Mouse (Mus musculus): ENCODE measurements around the gene Paxx. TPM values are rescaled to one million over a fixed set of nuclear protein-coding genes. Genes with fewer than 3 reads are reported as not detected.

Paxx gene
- polyA plus RNA-seq, 1 experiment from 2014 or later: 67.4 TPM

GRCm38 (mm10) chr2:25502726-25503125 lies 41.8 kb upstream of the Paxx start:
- WGBS: 87% methylated on average over 3 of the region's 3 CpGs
- H3K9me3 ChIP-seq (ENCODE audit: low read length): no peaks in the 10 kb centered on the region
- H3K4me3 ChIP-seq (ENCODE audit: low read depth, low read length): no peak overlapping the region
- no peak overlapping the region for H3K9ac ChIP-seq (replicated peaks; ENCODE audit: low read depth)
- no peak overlapping the region for H3K27ac ChIP-seq (ENCODE audit: low read length)
- no peak overlapping the region for H3K4me2 ChIP-seq (replicated peaks; ENCODE audit: low read depth, low read length)
- TF ChIP-seq CTCF (IDR thresholded peaks at IDR 0.05) (no peak), EP300 (IDR thresholded peaks at IDR 0.05) (no peak)
- H3K36me3 ChIP-seq (ENCODE audit: insufficient read depth, low read length): no peaks in the 10 kb centered on the region
- H3K27me3 ChIP-seq (replicated peaks; ENCODE audit: insufficient read depth, low read length): no peaks in the 10 kb centered on the region
- no peak for DNase-seq (ENCODE audit: low spot score)
- peaks cover 12% of the 10 kb centered on the region; the same call in 1 of the 2 replicates for H3K4me1 ChIP-seq (ENCODE audit: insufficient read depth, low read depth, low read length)
- ATAC-seq: no peak

GRCm38 (mm10) chr2:25501593-25502486 lies 40.9 kb upstream of the Paxx start, which contains the start of gene C8g:
C8g (minus strand) TSS chr2:25501719.
- DNase-seq (ENCODE audit: low spot score) (no peak), ATAC-seq (no peak)
- H3K9me3 ChIP-seq (ENCODE audit: low read length): no peaks in the 10 kb centered on the region
- H3K4me2 ChIP-seq (replicated peaks; ENCODE audit: low read depth, low read length): peak within 1 kb of the TSS; percentile 85
- peak within 1 kb of the TSS; percentile 98 for H3K9ac ChIP-seq (replicated peaks; ENCODE audit: low read depth)
- H3K27ac ChIP-seq (ENCODE audit: low read length): peak within 1 kb of the TSS; percentile 70
- H3K4me3 ChIP-seq (ENCODE audit: low read depth, low read length): peak within 1 kb of the TSS; percentile 80
- WGBS: 70% methylated on average over 20 of the region's 20 CpGs
- no peaks in the 10 kb centered on the region for H3K36me3 ChIP-seq (ENCODE audit: insufficient read depth, low read length)
- H3K4me1 ChIP-seq (ENCODE audit: insufficient read depth, low read depth, low read length): peaks cover 12% of the 10 kb centered on the region; the same call in 1 of the 2 replicates
- TF ChIP-seq CTCF (IDR thresholded peaks at IDR 0.05): no peak
- TF ChIP-seq EP300 (IDR thresholded peaks at IDR 0.05): no peak
- H3K27me3 ChIP-seq (replicated peaks; ENCODE audit: insufficient read depth, low read length): no peaks in the 10 kb centered on the region

GRCm38 (mm10) chr2:25500576-25501405 lies 39.9 kb upstream of the Paxx start, which contains the start of gene Fbxw5:
Fbxw5 (plus strand) TSS chr2:25500750.
- Histone ChIP-seq H3K4me2 (replicated peaks; ENCODE audit: low read depth, low read length) (peak within 1 kb of the TSS; percentile 85), H3K36me3 (ENCODE audit: insufficient read depth, low read length) (no peaks in the 10 kb centered on the region), H3K4me3 (ENCODE audit: low read depth, low read length) (peak within 1 kb of the TSS; percentile 80), H3K9ac (replicated peaks; ENCODE audit: low read depth) (peak within 1 kb of the TSS; percentile 98), H3K27ac (ENCODE audit: low read length) (peak within 1 kb of the TSS; percentile 70), H3K27me3 (replicated peaks; ENCODE audit: insufficient read depth, low read length) (no peaks in the 10 kb centered on the region), H3K4me1 (ENCODE audit: insufficient read depth, low read depth, low read length) (peaks cover 12% of the 10 kb centered on the region; the same call in 1 of the 2 replicates), H3K9me3 (ENCODE audit: low read length) (no peaks in the 10 kb centered on the region)
- ATAC-seq: peak; percentile 93
- WGBS: under 1% methylated on average over 24 of the region's 44 CpGs
- TF ChIP-seq CTCF (IDR thresholded peaks at IDR 0.05) (no peak; the same call in 1 of the 2 replicates), EP300 (IDR thresholded peaks at IDR 0.05) (no peak)
- peak; percentile 98 for DNase-seq (ENCODE audit: low spot score)

- DNase-seq (ENCODE audit: low spot score) (no peak), ATAC-seq (no peak)
- Histone ChIP-seq H3K36me3 (ENCODE audit: insufficient read depth, low read length) (no peaks in the 10 kb centered on the region), H3K4me1 (ENCODE audit: insufficient read depth, low read depth, low read length) (peaks cover 12% of the 10 kb centered on the region; the same call in 1 of the 2 replicates), H3K9ac (replicated peaks; ENCODE audit: low read depth) (peak overlapping the region; percentile 29; the same call in 1 of the 2 replicates), H3K4me2 (replicated peaks; ENCODE audit: low read depth, low read length) (peak overlapping the region; percentile 57), H3K27ac (ENCODE audit: low read length) (0 out of 2 replicates have a peak overlapping the region, but pooled peaks have one; percentile 43), H3K9me3 (ENCODE audit: low read length) (no peaks in the 10 kb centered on the region), H3K4me3 (ENCODE audit: low read depth, low read length) (peak overlapping the region; percentile 80), H3K27me3 (replicated peaks; ENCODE audit: insufficient read depth, low read length) (no peaks in the 10 kb centered on the region)
- WGBS: 63% methylated on average over 6 of the region's 6 CpGs
- TF ChIP-seq EP300 (IDR thresholded peaks at IDR 0.05) (no peak), CTCF (IDR thresholded peaks at IDR 0.05) (no peak)
Observed at GRCm38 (mm10) chr2:25500071-25500575, 39.2 kb upstream of the Paxx start.

GRCm38 (mm10) chr2:25498622-25499478 lies 38.0 kb upstream of the Paxx start:
- H3K27me3 ChIP-seq (replicated peaks; ENCODE audit: insufficient read depth, low read length): no peaks in the 10 kb centered on the region
- ATAC-seq (no peak), DNase-seq (ENCODE audit: low spot score) (no peak)
- H3K4me3 ChIP-seq (ENCODE audit: low read depth, low read length): no peak overlapping the region
- no peak overlapping the region for H3K4me2 ChIP-seq (replicated peaks; ENCODE audit: low read depth, low read length)
- no peaks in the 10 kb centered on the region for H3K9me3 ChIP-seq (ENCODE audit: low read length)
- H3K36me3 ChIP-seq (ENCODE audit: insufficient read depth, low read length): no peaks in the 10 kb centered on the region
- TF ChIP-seq EP300 (IDR thresholded peaks at IDR 0.05) (no peak), CTCF (IDR thresholded peaks at IDR 0.05) (no peak)
- WGBS: 60% methylated on average over 15 of the region's 15 CpGs
- peaks cover 12% of the 10 kb centered on the region; the same call in 1 of the 2 replicates for H3K4me1 ChIP-seq (ENCODE audit: insufficient read depth, low read depth, low read length)
- H3K9ac ChIP-seq (replicated peaks; ENCODE audit: low read depth): no peak overlapping the region
- no peak overlapping the region for H3K27ac ChIP-seq (ENCODE audit: low read length)

Data from lung, postnatal 0 days (tissue).